Mouse (Mus musculus) neutrophil, adult 65 days (primary cell): ENCODE data around the gene Col5a1. TPM values are rescaled to one million over a fixed set of nuclear protein-coding genes. Genes with fewer than 3 reads are reported as not detected.

Experiments
- total RNA-seq: library from RNA; stranded (reverse); gene quantifications from 2 replicates; pipeline ENCODE4 v1.2.4, GENCODE M21; 2023

The Col5a1 gene
- 3.2 TPM in 2 replicates for total RNA-seq

GRCm38 (mm10) chr2:27886148-27886551 is at the start of gene Col5a1:
Gene Col5a1 (plus strand): TSS chr2:27886425.

GRCm38 (mm10) chr2:28084768-28085167 is 198.5 kb downstream of the Col5a1 start, which contains the start of gene Fcnb:
Gene Fcnb (minus strand): TSS chr2:28084885.

Other genes with a start within 250 kb of the Col5a1 start
- gene Rxra, start 210.0 kb upstream of the Col5a1 start, total RNA-seq = 28.1 and 36.6 TPM in 2 replicates
- 144 and 146 TPM in 2 replicates for gene Fcnb, start 198.5 kb downstream of the Col5a1 start, total RNA-seq